Mouse (Mus musculus) intestine, embryonic 16.5 days (tissue): ENCODE data around the gene Aplf. TPM values are rescaled to one million over a fixed set of nuclear protein-coding genes. Genes with fewer than 3 reads are reported as not detected.

ENCODE experiments used
- ATAC-seq: fragments of 200-750 bp; cut with Nextera tagmentation; 2 replicates; pipeline ENCODE4 v1.8.0; 2017; ENCODE audit warnings: moderate TSS enrichment, moderate library complexity
- H3K27ac ChIP-seq: fragments of 300-500 bp; sonication (generic); 2 replicates; pipeline ENCODE4 v1.5.1; 2014; ENCODE audit warnings: mild to moderate bottlenecking, low read length
- H3K27me3 ChIP-seq: fragments of 300-500 bp; sonication (generic); replicated peaks from 2 replicates; pipeline ENCODE4 v1.6.1; 2014; ENCODE audit warnings: low read length, control low read depth, mixed read lengths; ENCODE audit not compliant: control insufficient read depth, insufficient read depth
- H3K36me3 ChIP-seq: fragments of 300-500 bp; sonication (generic); 2 replicates; pipeline ENCODE4 v1.6.1; 2014; ENCODE audit warnings: low read length, control low read depth; ENCODE audit not compliant: control insufficient read depth, insufficient read depth
- H3K4me1 ChIP-seq: fragments of 300-500 bp; sonication (generic); 2 replicates; pipeline ENCODE4 v1.6.1; 2014; ENCODE audit warnings: low read length, control low read depth, mixed read lengths; ENCODE audit not compliant: control insufficient read depth, insufficient read depth
- H3K4me2 ChIP-seq: fragments of 300-500 bp; sonication (generic); 2 replicates; pipeline ENCODE4 v1.6.1; 2014; ENCODE audit warnings: low read depth, low read length, control low read depth
- H3K4me3 ChIP-seq: fragments of 300-500 bp; sonication (generic); 2 replicates; pipeline ENCODE4 v1.5.1; 2014; ENCODE audit warnings: mild to moderate bottlenecking, low read length
- H3K9ac ChIP-seq: fragments of 300-500 bp; sonication (generic); 2 replicates; pipeline ENCODE4 v1.6.1; 2014; ENCODE audit warnings: low read depth, low read length
- H3K9me3 ChIP-seq: fragments of 300-500 bp; sonication (generic); 2 replicates; pipeline ENCODE4 v1.6.1; 2016; ENCODE audit warnings: low read length, control low read depth; ENCODE audit not compliant: control insufficient read depth
- WGBS: fragments of 180-500 bp; shearing (Covaris S2); extraction: QIAGEN DNeasy Blood & Tissue Kit; methylation state at CpG from one replicate; pipeline ENCODE4 v1.1.7; 2014; 5-methylcytosine and 5-hydroxymethylcytosine counted together
- polyA plus RNA-seq: library from polyadenylated mRNA; unstranded; fragments of >200 nt; fragmentation: Nextera tagmentation; extraction: Ambion mirVana; gene quantifications from 2 replicates; pipeline ENCODE4 v1.2.1, GENCODE M21; 2015

Aplf gene
- polyA plus RNA-seq, 1 experiment from 2014 or later, result 14.2 TPM

DNA sequence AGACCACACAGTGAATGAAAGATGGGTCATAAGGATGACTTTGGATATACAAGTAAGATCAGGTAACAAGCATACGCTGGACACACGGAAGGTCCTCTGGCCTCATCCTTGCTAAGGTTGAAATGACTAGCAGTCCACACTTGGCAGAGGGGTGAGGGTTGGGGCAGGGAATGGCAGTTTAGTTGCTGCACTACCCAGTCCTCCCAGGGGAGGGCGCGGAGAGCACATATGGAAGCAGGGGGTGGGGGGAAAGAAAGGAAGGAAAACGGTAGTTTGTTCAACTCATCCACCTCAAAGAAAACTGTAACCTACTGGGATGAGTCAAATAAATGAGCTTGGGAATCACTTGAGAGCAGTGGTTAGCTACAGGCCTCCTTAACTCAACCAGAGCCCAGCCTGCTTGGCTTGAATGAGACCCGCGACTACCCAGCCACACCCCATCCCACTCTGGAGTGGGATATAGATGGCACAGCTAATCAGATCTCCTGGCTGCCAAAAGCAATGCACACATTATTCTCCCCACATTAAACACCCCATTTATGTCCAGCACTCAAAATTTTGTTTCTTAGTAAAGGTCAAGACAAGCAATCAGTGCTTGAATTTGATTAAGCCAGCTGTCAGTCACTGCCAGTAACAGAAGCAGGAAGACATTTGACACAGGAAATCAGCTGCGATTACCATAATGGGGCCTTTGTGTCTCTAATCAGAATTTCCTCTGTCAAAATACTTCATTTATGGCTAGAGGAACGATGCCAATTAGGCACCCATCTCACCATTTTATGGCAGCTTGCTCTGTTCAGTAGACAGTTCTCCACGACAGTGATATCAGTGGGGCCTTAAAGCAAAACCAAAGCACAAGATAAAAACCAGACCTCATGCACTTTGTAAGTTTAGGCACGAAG lies 56.9 kb downstream of the Aplf start:
- no peak overlapping the region for H3K27ac ChIP-seq
- 60% methylated on average over 11 of the region's 11 CpGs for WGBS
- no peak for ATAC-seq
- no peak overlapping the region for H3K4me2 ChIP-seq
- no peak overlapping the region for H3K4me3 ChIP-seq
- H3K27me3 ChIP-seq, result no peaks in the 10 kb centered on the region
- H3K9me3 ChIP-seq, result no peaks in the 10 kb centered on the region
- H3K4me1 ChIP-seq, result no peaks in the 10 kb centered on the region
- H3K36me3 ChIP-seq, result no peaks in the 10 kb centered on the region
- H3K9ac ChIP-seq, result no peak overlapping the region

DNA sequence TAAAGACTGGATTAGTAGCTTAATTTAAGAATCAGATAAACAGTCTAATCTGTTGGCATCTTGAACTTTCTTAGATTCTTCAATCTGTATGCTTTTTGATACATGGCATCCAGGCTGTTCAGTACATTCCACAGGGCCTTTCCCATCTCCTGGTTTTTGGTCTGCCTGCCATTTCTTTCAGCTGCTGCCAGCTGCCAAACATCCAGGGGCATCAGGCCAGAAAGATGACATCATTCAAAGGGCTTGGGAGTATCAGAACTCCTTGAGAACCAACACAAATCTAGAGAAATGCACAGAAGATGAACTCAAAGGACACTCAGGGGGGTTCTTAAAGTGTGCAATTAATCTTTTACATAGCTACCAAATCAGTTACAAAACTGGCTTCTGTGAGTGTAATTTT lies 72.2 kb downstream of the Aplf start:
- Histone ChIP-seq H3K4me3 (no peak overlapping the region), H3K9ac (no peak overlapping the region), H3K27me3 (no peaks in the 10 kb centered on the region), H3K27ac (no peak overlapping the region), H3K9me3 (no peaks in the 10 kb centered on the region), H3K4me2 (no peak overlapping the region), H3K36me3 (no peaks in the 10 kb centered on the region), H3K4me1 (no peaks in the 10 kb centered on the region)
- no peak for ATAC-seq

DNA sequence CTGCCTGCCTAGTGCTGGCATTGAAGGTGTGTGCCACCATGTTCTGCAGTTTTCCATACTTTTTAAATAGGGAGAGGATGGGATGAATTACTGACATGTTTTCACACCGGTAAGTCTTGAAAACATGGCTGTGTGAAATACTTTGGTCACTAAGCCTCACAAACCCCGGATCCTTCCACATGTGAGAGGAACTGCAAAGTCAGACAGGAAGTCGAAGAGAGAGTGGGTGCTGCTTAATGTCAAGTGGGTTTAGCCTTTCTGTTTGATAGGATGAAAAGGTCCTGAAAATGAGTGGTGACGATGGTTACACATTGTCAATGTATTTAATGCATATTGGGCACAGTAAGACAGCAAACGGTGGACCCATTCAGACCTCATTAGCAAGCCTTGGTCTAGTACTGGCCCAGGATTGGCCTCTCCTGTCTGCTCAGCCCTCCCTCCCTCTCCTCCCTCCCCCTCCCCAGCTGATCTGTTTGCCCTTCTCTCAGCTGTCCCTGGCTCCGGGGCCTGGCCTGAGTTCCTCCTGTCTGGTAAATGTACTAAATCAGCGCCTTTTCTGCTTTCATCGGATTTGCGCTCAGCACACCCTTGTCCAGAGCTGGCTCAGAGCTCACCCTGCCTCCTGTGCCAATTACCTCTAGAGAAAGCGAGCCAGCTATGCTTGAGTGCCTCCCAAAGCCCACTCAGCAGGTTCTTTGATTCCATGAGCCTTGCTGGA lies 74.7 kb downstream of the Aplf start:
- no peaks in the 10 kb centered on the region for H3K9me3 ChIP-seq
- H3K4me2 ChIP-seq, result no peak overlapping the region
- WGBS, result 43% methylated on average over 10 of the region's 10 CpGs
- no peak overlapping the region for H3K27ac ChIP-seq
- no peak overlapping the region for H3K4me3 ChIP-seq
- no peak for ATAC-seq
- no peaks in the 10 kb centered on the region for H3K4me1 ChIP-seq
- H3K36me3 ChIP-seq, result no peaks in the 10 kb centered on the region
- no peak overlapping the region for H3K9ac ChIP-seq
- no peaks in the 10 kb centered on the region for H3K27me3 ChIP-seq

DNA sequence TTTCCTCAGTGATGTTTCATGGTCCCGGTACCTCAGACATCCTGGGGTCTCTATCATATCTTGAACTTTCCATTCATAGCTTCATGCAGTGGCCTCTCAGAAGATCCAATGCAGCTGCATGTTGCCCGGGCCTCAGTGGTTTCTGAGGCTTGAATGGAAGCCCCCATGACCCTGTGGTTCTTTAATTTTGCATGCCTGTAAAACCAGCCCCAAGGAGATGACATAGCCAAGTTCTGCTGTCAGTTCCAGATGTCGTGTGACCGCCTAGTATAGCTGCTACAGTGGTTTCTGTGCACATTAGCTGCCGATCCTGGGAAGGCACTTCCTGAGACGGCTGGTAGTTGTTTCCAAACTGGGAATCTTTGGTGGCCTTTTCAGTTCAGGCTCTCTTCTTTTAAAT lies 77.8 kb downstream of the Aplf start:
- Histone ChIP-seq H3K4me2 (no peak overlapping the region), H3K4me3 (no peak overlapping the region), H3K9ac (no peak overlapping the region), H3K36me3 (no peaks in the 10 kb centered on the region), H3K9me3 (no peaks in the 10 kb centered on the region), H3K27me3 (no peaks in the 10 kb centered on the region), H3K4me1 (peaks cover 15% of the 10 kb centered on the region), H3K27ac (no peak overlapping the region)
- 79% methylated on average over 6 of the region's 6 CpGs for WGBS
- ATAC-seq, result no peak

DNA sequence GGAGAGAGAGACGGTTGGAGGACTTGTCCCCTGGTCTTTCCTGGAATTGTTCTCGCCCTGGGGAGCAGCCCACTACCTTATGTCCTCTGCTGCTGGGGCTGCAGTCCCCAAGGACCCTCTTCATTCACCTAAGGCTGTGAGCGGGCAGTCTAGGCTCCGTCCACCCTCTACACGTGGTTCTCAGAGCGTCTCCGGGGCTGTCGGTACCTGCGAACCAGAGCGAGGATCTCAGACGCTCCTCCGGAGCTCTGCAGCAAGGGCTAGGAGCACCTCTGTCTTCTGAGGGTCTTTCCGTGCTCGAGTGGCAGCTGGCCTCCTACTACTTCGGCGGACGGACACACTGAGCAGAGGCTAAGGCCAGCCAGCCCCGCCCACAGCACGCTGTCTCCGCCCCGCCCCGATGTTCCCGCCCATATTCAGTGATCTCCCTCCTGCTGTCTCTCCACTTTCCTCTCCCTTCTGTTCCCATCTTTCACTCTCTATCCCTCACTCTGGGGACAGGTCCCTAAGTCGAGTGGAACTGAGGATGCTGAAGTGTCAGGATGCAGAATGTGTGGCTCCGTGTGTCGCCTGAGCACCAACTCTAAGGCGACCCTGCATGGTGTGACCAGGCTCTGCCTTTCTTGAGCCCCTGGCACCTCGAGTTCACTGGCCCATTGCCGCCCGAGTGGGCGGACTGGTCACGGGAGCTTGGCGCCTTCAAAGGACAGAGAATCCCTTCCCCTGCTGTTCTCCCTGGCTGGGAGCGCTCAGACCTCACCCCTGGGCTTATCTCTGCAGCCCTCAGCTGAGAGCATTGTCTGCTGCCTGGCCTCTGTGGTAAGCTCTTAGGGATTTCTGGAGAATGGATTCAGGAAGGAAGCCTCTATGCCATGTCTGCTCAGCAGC lies 81.4 kb downstream of the Aplf start, which contains the start of gene Prokr1:
Prokr1 (minus strand) TSS at position 350 of the 888 bp plus-strand sequence.
- ATAC-seq, result peak; percentile 94
- Histone ChIP-seq H3K4me2 (peak within 1 kb of the TSS; percentile 99), H3K4me3 (peak within 1 kb of the TSS; percentile 66), H3K9me3 (no peaks in the 10 kb centered on the region), H3K9ac (peak within 1 kb of the TSS; percentile 76), H3K27me3 (no peaks in the 10 kb centered on the region), H3K4me1 (peaks cover 15% of the 10 kb centered on the region), H3K27ac (no peak within 1 kb of the TSS), H3K36me3 (no peaks in the 10 kb centered on the region)
- WGBS, result under 1% methylated on average over 34 of the region's 34 CpGs

DNA sequence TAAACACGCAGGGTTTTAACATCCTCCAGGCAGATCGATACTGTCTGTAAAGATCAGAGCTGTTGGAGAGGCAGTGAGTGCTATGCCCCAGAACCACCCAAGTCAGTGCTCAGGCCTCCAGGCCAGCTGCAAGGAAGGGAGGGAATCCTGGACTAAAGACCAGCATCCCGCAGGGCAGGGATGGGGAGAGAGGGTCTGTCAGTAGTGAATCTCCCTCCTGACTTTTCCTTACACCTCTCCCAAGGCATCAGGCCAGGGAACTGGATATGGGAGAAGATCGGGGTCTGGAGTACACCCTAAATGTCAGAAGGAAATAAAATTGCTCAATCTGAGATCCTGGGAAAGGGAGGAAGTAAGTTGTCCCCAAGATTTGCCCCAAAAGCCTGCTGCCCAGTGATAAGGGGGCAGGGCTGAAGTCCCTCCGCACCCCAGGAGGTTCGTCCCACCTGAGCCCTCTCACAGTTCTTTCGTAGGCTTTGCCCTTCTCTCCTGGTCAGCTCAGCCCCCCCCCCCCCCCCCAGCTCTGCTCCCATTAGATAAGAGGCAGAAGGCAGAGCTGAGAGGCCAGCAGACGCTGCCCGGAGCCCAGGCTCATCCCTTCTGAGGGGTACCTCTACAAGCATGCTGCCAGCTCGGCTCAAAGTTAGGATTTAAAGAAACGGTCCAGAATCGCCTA lies 82.1 kb downstream of the Aplf start:
- H3K4me3 ChIP-seq, result peak overlapping the region; percentile 66
- H3K9me3 ChIP-seq, result no peaks in the 10 kb centered on the region
- 13% methylated on average over 12 of the region's 12 CpGs for WGBS
- H3K4me1 ChIP-seq, result peaks cover 15% of the 10 kb centered on the region
- peak; percentile 51 for ATAC-seq
- no peaks in the 10 kb centered on the region for H3K27me3 ChIP-seq
- H3K27ac ChIP-seq, result no peak overlapping the region
- H3K9ac ChIP-seq, result peak overlapping the region; percentile 76
- H3K4me2 ChIP-seq, result peak overlapping the region; percentile 99
- no peaks in the 10 kb centered on the region for H3K36me3 ChIP-seq

DNA sequence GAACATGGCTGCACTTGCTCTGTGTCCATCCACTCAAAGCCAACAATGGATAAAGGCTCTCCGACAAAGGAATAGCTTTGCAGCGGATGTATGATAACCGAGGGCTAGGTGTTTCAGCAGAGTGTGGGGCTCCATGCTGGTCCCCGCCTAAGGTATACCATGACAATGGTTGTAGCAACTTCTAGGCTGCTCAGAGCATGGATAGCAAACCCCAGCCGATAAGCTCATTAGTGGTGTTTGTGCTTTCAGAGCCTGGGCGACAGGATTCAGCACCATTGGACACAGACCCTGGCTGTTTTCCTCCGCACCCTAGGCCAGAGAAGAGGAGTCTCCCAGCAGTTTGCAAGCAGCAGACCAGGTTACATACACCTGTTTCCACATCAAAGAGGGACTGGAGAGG lies 88.0 kb downstream of the Aplf start:
- H3K9me3 ChIP-seq, result no peaks in the 10 kb centered on the region
- no peaks in the 10 kb centered on the region for H3K27me3 ChIP-seq
- no peaks in the 10 kb centered on the region for H3K36me3 ChIP-seq
- no peak for ATAC-seq
- no peak overlapping the region for H3K4me2 ChIP-seq
- H3K4me3 ChIP-seq, result no peak overlapping the region
- peaks cover 6% of the 10 kb centered on the region for H3K4me1 ChIP-seq
- 90% methylated on average over 7 of the region's 7 CpGs for WGBS
- no peak overlapping the region for H3K27ac ChIP-seq
- H3K9ac ChIP-seq, result no peak overlapping the region

DNA sequence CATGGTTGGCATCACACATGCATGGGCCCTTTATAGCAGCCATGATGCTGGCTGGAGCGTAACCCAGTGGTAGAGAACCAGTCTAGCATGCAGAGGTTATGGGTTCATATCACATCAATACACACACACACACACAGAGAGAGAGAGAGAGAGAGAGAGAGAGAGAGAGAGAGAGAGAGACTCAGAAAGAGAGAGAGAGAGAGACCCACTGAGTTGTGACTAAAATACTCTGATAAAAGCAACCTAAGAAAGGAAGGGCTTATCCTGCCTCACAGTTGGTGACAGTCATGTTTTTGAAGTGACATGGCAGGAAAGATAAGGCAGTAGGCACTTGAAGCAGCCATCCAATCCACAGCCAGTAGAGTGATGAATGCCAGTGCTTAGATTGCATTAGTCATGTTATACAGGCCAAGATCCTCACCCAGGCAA lies 88.8 kb downstream of the Aplf start:
- no peak overlapping the region for H3K4me3 ChIP-seq
- ATAC-seq, result peak; percentile 62
- no peak overlapping the region for H3K9ac ChIP-seq
- H3K4me1 ChIP-seq, result peaks cover 6% of the 10 kb centered on the region
- 100% methylated on average over 1 of the region's 1 CpGs for WGBS
- H3K9me3 ChIP-seq, result no peaks in the 10 kb centered on the region
- H3K27ac ChIP-seq, result no peak overlapping the region
- H3K36me3 ChIP-seq, result no peaks in the 10 kb centered on the region
- no peaks in the 10 kb centered on the region for H3K27me3 ChIP-seq
- no peak overlapping the region for H3K4me2 ChIP-seq
